Mouse (Mus musculus) midbrain, embryonic 16.5 days (tissue): ENCODE measurements around the gene Osbpl9. TPM values are rescaled to one million over a fixed set of nuclear protein-coding genes. Genes with fewer than 3 reads are reported as not detected.

Experiments used
- ATAC-seq: fragments of 200-750 bp; cut with Nextera tagmentation; 2 replicates; pipeline ENCODE4 v1.8.0; 2017; ENCODE audit warnings: moderate TSS enrichment
- H3K27ac ChIP-seq: fragments of 300-500 bp; sonication (generic); 2 replicates; pipeline ENCODE4 v1.5.1; 2014; ENCODE audit warnings: mild to moderate bottlenecking, low read length, mixed read lengths
- H3K27me3 ChIP-seq: fragments of 300-500 bp; sonication (generic); 2 replicates; pipeline ENCODE4 v1.6.1; 2014; ENCODE audit warnings: low read depth, low read length, mixed read lengths; ENCODE audit not compliant: control insufficient read depth, insufficient read depth
- H3K36me3 ChIP-seq: fragments of 300-500 bp; sonication (generic); 2 replicates; pipeline ENCODE4 v1.6.1; 2014; ENCODE audit warnings: mild to moderate bottlenecking, low read length, moderate library complexity, mixed read lengths; ENCODE audit not compliant: control insufficient read depth, insufficient read depth
- H3K4me1 ChIP-seq: fragments of 300-500 bp; sonication (generic); 2 replicates; pipeline ENCODE4 v1.6.1; 2014; ENCODE audit warnings: mild to moderate bottlenecking, low read length, mixed read lengths; ENCODE audit not compliant: control insufficient read depth, insufficient read depth
- H3K4me2 ChIP-seq: fragments of 300-500 bp; sonication (generic); 2 replicates; pipeline ENCODE4 v1.6.1; 2014; ENCODE audit warnings: mild to moderate bottlenecking, low read length, mixed read lengths
- H3K4me3 ChIP-seq: fragments of 300-500 bp; sonication (generic); 2 replicates; pipeline ENCODE4 v1.5.1; 2014; ENCODE audit warnings: low read depth, mild to moderate bottlenecking, low read length, moderate library complexity, mixed read lengths
- H3K9ac ChIP-seq: fragments of 300-500 bp; sonication (generic); 2 replicates; pipeline ENCODE4 v1.6.1; 2014; ENCODE audit warnings: low read depth, low read length, mixed read lengths
- H3K9me3 ChIP-seq: fragments of 300-500 bp; sonication (generic); replicated peaks from 2 replicates; pipeline ENCODE4 v1.6.1; 2014; ENCODE audit warnings: mild to moderate bottlenecking, low read length, mixed read lengths; ENCODE audit not compliant: control insufficient read depth, poor library complexity, severe bottlenecking
- WGBS: fragments of 180-500 bp; shearing (Covaris S2); extraction: QIAGEN DNeasy Blood & Tissue Kit; methylation state at CpG from one replicate; pipeline ENCODE4 v1.1.7; 2014; 5-methylcytosine and 5-hydroxymethylcytosine counted together
- polyA plus RNA-seq: library from polyadenylated mRNA; unstranded; fragments of >200 nt; fragmentation: Nextera tagmentation; extraction: Ambion mirVana; gene quantifications from 2 replicates; pipeline ENCODE4 v1.2.1, GENCODE M21; 2015

The Osbpl9 gene
- polyA plus RNA-seq, 1 experiment from 2014 or later, result 73.2 TPM

DNA sequence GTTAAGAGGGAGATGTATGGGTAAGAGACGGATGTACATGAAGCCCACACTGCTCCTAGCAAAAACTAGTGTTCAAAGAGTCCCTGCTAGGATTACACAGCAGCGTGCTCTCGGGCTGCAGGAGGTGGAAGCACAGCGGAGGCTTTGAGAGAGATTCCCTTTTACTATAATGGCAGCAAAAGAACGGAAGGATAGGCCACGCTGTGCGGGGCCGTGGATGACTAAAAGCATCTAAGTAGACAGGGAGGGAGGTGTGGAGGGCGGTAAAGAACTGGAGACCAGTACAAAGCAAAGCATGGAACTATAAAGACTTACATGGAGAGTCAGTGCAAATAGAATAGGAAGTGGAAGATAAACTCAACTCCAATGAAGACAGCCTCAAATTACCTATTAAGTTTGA, 74.1 kb downstream of the Osbpl9 start:
- H3K27ac ChIP-seq, result peak overlapping the region; percentile 30; the same call in 1 of the 2 replicates
- peak; percentile 34; the same call in 1 of the 2 replicates for ATAC-seq
- no peak overlapping the region for H3K9ac ChIP-seq
- H3K9me3 ChIP-seq, result no peaks in the 10 kb centered on the region
- H3K4me3 ChIP-seq, result no peak overlapping the region
- no peaks in the 10 kb centered on the region for H3K27me3 ChIP-seq
- peaks cover 10% of the 10 kb centered on the region for H3K4me1 ChIP-seq
- H3K4me2 ChIP-seq, result no peak overlapping the region
- WGBS, result 50% methylated on average over 9 of the region's 9 CpGs
- H3K36me3 ChIP-seq, result no peaks in the 10 kb centered on the region; the same call in none of the 2 replicates

DNA sequence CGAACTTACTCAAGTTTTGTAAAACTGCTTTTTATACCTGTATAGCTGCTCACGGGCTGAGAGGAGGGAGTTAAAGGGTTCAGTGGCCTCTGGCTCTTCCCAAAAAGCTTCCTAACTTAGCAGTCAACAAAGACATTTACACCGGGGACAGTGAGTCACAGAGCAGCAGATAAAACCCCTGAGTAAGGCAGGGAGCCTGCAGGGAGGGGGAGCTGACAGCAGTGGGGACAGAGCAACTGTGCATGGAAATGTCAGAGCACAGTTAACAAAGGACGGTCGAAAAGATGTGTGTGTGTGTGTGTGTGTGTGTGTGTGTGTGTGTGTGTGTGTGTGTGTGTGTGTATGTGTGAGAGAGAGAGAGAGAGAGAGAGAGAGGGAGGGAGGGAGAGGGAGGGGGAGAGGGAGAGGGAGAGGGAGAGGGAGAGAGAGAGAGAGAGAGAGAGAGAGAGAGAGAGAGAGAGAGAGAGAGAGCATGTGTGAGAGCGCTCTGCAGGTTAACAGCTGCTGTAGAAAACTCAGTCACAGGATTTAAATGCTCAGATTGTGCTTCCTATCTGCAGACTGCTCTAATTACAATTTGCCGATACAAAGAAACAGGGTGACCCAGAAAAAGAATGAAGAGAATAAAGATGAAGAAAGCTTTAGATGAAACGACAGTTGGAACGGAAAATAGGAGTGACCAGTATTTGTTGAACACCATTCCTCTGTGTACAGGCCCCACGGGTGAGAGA, 75.1 kb downstream of the Osbpl9 start:
- Histone ChIP-seq H3K27me3 (no peaks in the 10 kb centered on the region), H3K36me3 (no peaks in the 10 kb centered on the region; the same call in 1 of the 2 replicates), H3K9me3 (no peaks in the 10 kb centered on the region), H3K27ac (no peak overlapping the region), H3K9ac (no peak overlapping the region), H3K4me3 (no peak overlapping the region), H3K4me2 (no peak overlapping the region), H3K4me1 (peaks cover 10% of the 10 kb centered on the region)
- 39% methylated on average over 10 of the region's 10 CpGs for WGBS
- 0 out of 2 replicates have a peak, but pooled peaks have one; percentile 66 for ATAC-seq

DNA sequence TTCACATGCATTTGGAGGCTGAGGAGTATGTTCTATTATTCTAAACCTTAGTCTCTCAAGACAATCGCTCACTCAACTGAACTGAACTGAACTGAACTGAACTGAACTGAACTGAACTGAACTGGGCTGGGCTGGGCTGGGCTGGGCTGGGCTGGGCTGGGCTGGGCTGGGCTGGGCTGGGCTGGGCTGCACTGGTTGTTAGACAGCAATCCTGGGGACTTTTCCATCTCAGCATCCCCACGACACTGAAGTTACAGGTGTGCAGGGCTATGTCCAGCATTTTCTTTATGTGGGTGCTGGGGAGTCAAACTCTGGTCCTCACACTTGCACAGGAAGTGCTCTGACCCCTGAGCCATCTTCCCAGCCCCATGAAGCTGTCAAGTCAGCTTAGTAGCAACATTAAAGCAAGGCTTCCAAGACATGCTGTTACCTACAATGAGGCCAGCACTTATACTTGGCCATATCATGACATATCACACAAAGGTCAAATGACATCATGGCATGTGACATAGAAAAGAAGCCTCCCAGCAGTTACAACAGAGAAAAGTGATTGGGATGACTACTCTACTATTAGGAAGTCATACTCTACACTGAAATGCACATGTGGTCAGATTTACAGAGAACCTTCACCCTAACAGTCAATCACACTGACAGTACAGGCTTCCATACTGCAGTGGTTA, 76.2 kb downstream of the Osbpl9 start:
- Histone ChIP-seq H3K36me3 (no peaks in the 10 kb centered on the region; the same call in 1 of the 2 replicates), H3K4me2 (no peak overlapping the region), H3K9ac (no peak overlapping the region), H3K27ac (no peak overlapping the region), H3K27me3 (no peaks in the 10 kb centered on the region), H3K4me3 (no peak overlapping the region), H3K9me3 (no peaks in the 10 kb centered on the region), H3K4me1 (peaks cover 10% of the 10 kb centered on the region)
- ATAC-seq, result no peak
- WGBS, result 88% methylated on average over 2 of the region's 2 CpGs

DNA sequence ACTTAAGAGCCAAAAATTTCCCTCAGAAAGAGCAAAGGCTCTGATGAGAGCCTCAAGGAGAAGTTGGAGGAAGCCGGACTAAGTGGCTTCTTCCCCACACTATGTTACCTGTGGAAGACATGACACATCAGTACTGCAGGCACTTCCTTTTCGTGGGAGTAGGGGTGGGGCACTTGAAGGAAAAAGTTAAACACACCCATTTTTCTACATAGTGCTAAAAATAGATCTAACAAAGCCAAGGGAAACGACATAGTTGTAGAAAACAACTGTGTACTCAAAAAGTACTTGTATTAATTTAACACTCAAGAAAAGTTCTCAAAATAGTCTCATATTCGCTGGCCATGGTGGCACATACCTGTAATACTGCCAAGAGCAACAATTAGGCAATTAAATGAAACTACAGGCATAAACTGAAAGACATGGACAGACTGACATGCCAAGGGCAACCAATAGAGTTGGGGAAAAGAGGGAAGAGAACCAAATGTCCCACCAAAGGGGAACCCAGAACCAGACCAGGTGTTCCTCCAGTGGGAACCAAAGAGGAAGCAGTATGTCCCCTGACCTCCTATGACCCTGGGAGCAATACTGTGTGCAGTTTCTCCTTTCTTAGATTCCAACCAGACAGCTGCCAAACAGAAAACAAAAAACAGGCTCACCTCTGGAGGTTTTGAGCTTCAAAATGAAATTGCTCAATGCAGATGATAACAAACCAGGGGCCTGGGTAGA, 79.1 kb downstream of the Osbpl9 start:
- H3K27ac ChIP-seq, result no peak overlapping the region
- peaks cover 12% of the 10 kb centered on the region for H3K4me1 ChIP-seq
- H3K4me3 ChIP-seq, result no peak overlapping the region
- no peak overlapping the region for H3K4me2 ChIP-seq
- no peak overlapping the region for H3K9ac ChIP-seq
- H3K9me3 ChIP-seq, result no peaks in the 10 kb centered on the region
- WGBS, result 83% methylated on average over 4 of the region's 4 CpGs
- no peak for ATAC-seq
- no peaks in the 10 kb centered on the region for H3K27me3 ChIP-seq
- H3K36me3 ChIP-seq, result no peaks in the 10 kb centered on the region

DNA sequence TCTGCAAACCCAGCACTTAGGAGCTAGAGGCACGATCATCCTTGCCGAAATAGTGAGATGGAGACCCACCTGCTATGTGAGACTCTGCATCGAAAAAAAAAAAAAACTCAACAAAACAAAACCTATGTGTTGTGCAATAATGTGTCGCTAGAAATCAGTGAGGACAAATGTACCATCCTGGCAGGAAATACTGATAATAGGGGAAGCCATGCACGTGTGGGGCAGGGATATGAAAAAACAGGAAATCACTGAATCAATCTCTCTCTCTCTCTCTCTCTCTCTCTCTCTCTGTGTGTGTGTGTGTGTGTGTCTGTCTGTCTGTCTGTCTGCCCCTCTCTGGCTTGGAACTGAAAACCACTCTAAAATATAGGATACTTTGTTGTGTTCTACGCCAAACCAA, 81.3 kb downstream of the Osbpl9 start:
- Histone ChIP-seq H3K4me2 (no peak overlapping the region), H3K27ac (no peak overlapping the region), H3K9me3 (no peaks in the 10 kb centered on the region), H3K4me3 (no peak overlapping the region), H3K27me3 (no peaks in the 10 kb centered on the region), H3K36me3 (no peaks in the 10 kb centered on the region), H3K4me1 (peaks cover 13% of the 10 kb centered on the region), H3K9ac (no peak overlapping the region)
- 87% methylated on average over 6 of the region's 6 CpGs for WGBS
- ATAC-seq, result no peak

DNA sequence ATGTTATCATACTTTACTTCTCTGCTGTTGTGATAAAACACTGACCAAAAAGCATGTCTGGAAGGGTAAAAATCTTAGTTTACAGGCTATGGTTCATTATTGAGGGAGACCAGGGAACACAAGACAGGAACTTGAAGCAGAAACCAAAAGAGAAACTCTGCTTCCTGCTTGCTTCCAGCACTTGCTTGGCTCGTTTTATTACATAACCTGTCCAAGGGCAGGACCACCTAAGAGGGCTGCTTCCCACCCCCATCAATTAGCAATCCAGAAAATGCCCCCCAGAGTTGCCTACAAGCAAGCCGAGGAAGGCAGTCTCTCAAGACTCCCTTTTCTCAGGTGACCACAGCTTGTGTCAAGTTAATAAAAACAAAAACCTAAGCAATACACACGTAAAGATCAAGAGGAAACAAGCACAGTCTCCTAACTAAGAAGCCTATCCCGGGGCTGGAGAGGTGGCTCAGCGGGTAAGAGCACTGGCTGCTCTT, 82.4 kb downstream of the Osbpl9 start:
- no peaks in the 10 kb centered on the region for H3K36me3 ChIP-seq
- WGBS, result 87% methylated on average over 5 of the region's 5 CpGs
- H3K27ac ChIP-seq, result no peak overlapping the region
- H3K9me3 ChIP-seq, result no peaks in the 10 kb centered on the region
- ATAC-seq, result no peak
- H3K4me1 ChIP-seq, result peaks cover 13% of the 10 kb centered on the region
- H3K9ac ChIP-seq, result no peak overlapping the region
- H3K4me3 ChIP-seq, result no peak overlapping the region
- H3K4me2 ChIP-seq, result no peak overlapping the region
- no peaks in the 10 kb centered on the region for H3K27me3 ChIP-seq

DNA sequence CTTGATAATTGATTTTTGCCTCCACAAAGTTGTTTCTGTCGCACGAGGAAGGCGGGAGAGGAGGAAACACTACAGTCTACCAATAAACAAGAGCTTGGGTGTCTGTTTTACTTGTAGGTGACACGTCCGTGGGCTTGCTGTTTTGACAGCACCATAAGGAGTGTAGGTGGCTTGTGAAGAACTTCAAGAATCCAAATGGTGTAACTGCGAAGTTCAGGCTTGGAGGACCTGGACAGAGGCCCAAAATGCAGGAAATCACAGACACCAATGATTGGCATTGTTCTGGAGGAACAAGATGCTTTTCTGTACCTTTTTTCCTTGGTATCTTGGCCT, 83.8 kb downstream of the Osbpl9 start:
- peak; percentile 47 for ATAC-seq
- H3K9ac ChIP-seq, result peak overlapping the region; percentile 58
- H3K4me3 ChIP-seq, result peak overlapping the region; percentile 55
- no peaks in the 10 kb centered on the region for H3K27me3 ChIP-seq
- no peaks in the 10 kb centered on the region for H3K36me3 ChIP-seq
- no peaks in the 10 kb centered on the region for H3K9me3 ChIP-seq
- peak overlapping the region; percentile 79 for H3K4me2 ChIP-seq
- H3K27ac ChIP-seq, result peak overlapping the region; percentile 75
- peaks cover 13% of the 10 kb centered on the region for H3K4me1 ChIP-seq
- WGBS, result 8% methylated on average over 6 of the region's 6 CpGs

DNA sequence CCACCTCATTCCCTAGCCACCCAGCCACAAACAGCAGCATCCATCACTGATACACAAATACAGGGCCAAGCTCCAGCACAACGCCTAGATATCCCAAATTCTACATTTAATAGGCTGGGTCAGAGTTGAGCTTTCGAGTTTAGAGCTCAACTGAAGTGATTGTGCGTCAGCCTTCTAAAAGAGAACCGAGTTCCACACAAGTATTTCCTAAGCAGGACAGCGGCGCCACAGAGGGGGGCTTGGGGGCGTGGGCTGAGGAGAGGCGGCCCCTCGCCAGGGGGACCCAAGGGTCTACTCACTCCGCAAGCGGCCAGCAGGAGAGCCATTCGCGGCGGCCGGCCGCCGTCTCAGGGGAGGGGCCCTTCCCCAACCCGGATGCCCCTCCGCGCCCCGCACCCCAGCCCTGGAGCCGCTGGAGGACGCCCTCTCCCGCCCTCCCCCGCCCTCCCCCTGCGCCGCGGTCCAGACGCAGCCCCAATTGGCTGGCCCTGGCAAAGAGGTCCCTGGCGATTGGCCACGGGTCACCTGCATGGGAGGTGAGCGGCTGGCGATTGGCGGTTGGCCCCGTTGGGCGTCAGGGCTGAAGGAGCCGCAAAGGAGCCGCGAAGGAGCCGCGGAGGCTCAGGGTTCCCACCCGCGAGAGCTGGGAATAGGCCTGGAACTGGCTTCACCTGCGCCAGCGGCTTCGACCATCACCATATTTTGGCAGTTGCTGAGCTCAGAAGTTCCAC, 84.3 kb downstream of the Osbpl9 start:
- no peaks in the 10 kb centered on the region for H3K9me3 ChIP-seq
- H3K27ac ChIP-seq, result peak overlapping the region; percentile 75
- H3K9ac ChIP-seq, result peak overlapping the region; percentile 58
- H3K4me3 ChIP-seq, result peak overlapping the region; percentile 55
- peak overlapping the region; percentile 79 for H3K4me2 ChIP-seq
- ATAC-seq, result peak; percentile 99
- H3K4me1 ChIP-seq, result peaks cover 13% of the 10 kb centered on the region
- H3K36me3 ChIP-seq, result no peaks in the 10 kb centered on the region
- under 1% methylated on average over 31 of the region's 46 CpGs for WGBS
- H3K27me3 ChIP-seq, result no peaks in the 10 kb centered on the region
